Mouse (Mus musculus): ENCODE results near the gene Pus7l.
"Not testable (repeated sequence)": the region's sequence is repeated elsewhere in the genome, so short reads cannot be mapped to it uniquely, and the experiment has no call there.

Gene Pus7l

GRCm38 (mm10) chr15:94542567-94543408, 559 bp downstream of the Pus7l start:
- no peak for DNase-seq (ENCODE audit: inconsistent age in 2 of 2, low spot score in 1 of 2)

GRCm38 (mm10) chr15:94539296-94539695, 4.1 kb downstream of the Pus7l start:
- DNase-seq (ENCODE audit: inconsistent age in 2 of 2, low spot score in 1 of 2), result no peak

GRCm38 (mm10) chr15:94535521-94535920, 7.8 kb downstream of the Pus7l start:
- DNase-seq (ENCODE audit: inconsistent age in 2 of 2, low spot score in 1 of 2), result no peak

- no peak for DNase-seq (ENCODE audit: inconsistent age in 2 of 2, low spot score in 1 of 2)
These were observed 10.4 kb downstream of the Pus7l start for GRCm38 (mm10) chr15:94532956-94533355.

- no peak for DNase-seq (ENCODE audit: inconsistent age in 2 of 2, low spot score in 1 of 2)
These were observed 11.0 kb downstream of the Pus7l start for GRCm38 (mm10) chr15:94532306-94532705.

GRCm38 (mm10) chr15:94530519-94530918, 12.8 kb downstream of the Pus7l start:
- no peak for DNase-seq (ENCODE audit: inconsistent age in 2 of 2, low spot score in 1 of 2)

- DNase-seq (ENCODE audit: inconsistent age in 2 of 2, low spot score in 1 of 2), result peak in 1 of 2 experiments; percentile 58
These were observed 18.4 kb downstream of the Pus7l start for GRCm38 (mm10) chr15:94524956-94525355.

GRCm38 (mm10) chr15:94523251-94523650, 20.1 kb downstream of the Pus7l start:
- DNase-seq (ENCODE audit: inconsistent age in 2 of 2, low spot score in 1 of 2), result peak; percentile 37 to 63

- DNase-seq (ENCODE audit: inconsistent age in 2 of 2, low spot score in 1 of 2), result no peak
These were observed 22.4 kb downstream of the Pus7l start for GRCm38 (mm10) chr15:94520959-94521358.

- peak in 1 of 2 experiments; percentile 71 for DNase-seq (ENCODE audit: inconsistent age in 2 of 2, low spot score in 1 of 2)
These were observed 23.0 kb downstream of the Pus7l start for GRCm38 (mm10) chr15:94520205-94520900.

- no peak for DNase-seq (ENCODE audit: inconsistent age in 2 of 2, low spot score in 1 of 2)
These were observed 25.3 kb downstream of the Pus7l start for GRCm38 (mm10) chr15:94517913-94518491.

GRCm38 (mm10) chr15:94503451-94504215, 39.7 kb downstream of the Pus7l start:
- DNase-seq (ENCODE audit: inconsistent age in 2 of 2, low spot score in 1 of 2), result no peak

GRCm38 (mm10) chr15:94499260-94499659, 44.1 kb downstream of the Pus7l start:
- no peak for DNase-seq (ENCODE audit: inconsistent age in 2 of 2, low spot score in 1 of 2)

- peak in 1 of 2 experiments; percentile 27 for DNase-seq (ENCODE audit: inconsistent age in 2 of 2, low spot score in 1 of 2)
These were observed 47.4 kb downstream of the Pus7l start for GRCm38 (mm10) chr15:94495936-94496335.

GRCm38 (mm10) chr15:94494445-94494844, 48.9 kb downstream of the Pus7l start:
- DNase-seq (ENCODE audit: inconsistent age in 2 of 2, low spot score in 1 of 2), result no peak

GRCm38 (mm10) chr15:94489433-94489832, 53.9 kb downstream of the Pus7l start:
- DNase-seq (ENCODE audit: inconsistent age in 2 of 2, low spot score in 1 of 2), result no peak

GRCm38 (mm10) chr15:94488028-94488427, 55.3 kb downstream of the Pus7l start:
- DNase-seq (ENCODE audit: inconsistent age in 2 of 2, low spot score in 1 of 2), result not testable (repeated sequence)

GRCm38 (mm10) chr15:94482555-94482954, 60.8 kb downstream of the Pus7l start:
- no peak for DNase-seq (ENCODE audit: inconsistent age in 2 of 2, low spot score in 1 of 2)

- no peak for DNase-seq (ENCODE audit: inconsistent age in 2 of 2, low spot score in 1 of 2)
These were observed 62.6 kb downstream of the Pus7l start for GRCm38 (mm10) chr15:94480792-94481191.

- DNase-seq (ENCODE audit: inconsistent age in 2 of 2, low spot score in 1 of 2), result no peak
These were observed 63.1 kb downstream of the Pus7l start for GRCm38 (mm10) chr15:94480248-94480647.

- DNase-seq (ENCODE audit: inconsistent age in 2 of 2, low spot score in 1 of 2), result no peak
These were observed 63.7 kb downstream of the Pus7l start for GRCm38 (mm10) chr15:94479513-94480136.
